Mouse (Mus musculus): ENCODE measurements around the gene Rnf128. TPM values are rescaled to one million over a fixed set of nuclear protein-coding genes. Genes with fewer than 3 reads are reported as not detected.

The Rnf128 gene
- polyA plus RNA-seq, 1 experiment from 2014 or later: 23.4 TPM

- H3K27ac ChIP-seq: no peak overlapping the region
- H3K9me3 ChIP-seq: no peaks in the 10 kb centered on the region
- H3K27me3 ChIP-seq (ENCODE audit: insufficient read depth, poor library complexity, severe bottlenecking): no peaks in the 10 kb centered on the region
- H3K36me3 ChIP-seq: no peaks in the 10 kb centered on the region
- peak; percentile 73 for DNase-seq (ENCODE audit: low spot score)
- H3K4me3 ChIP-seq: no peak overlapping the region
- 48% methylated on average over 3 of the region's 3 CpGs for WGBS
- no peaks in the 10 kb centered on the region for H3K4me1 ChIP-seq
These were observed 90.2 kb downstream of the Rnf128 start for GRCm38 (mm10) chrX:139653292-139653691.

GRCm38 (mm10) chrX:139654350-139655063 lies 91.4 kb downstream of the Rnf128 start:
- Histone ChIP-seq H3K9me3 (no peaks in the 10 kb centered on the region), H3K27ac (no peak overlapping the region), H3K36me3 (no peaks in the 10 kb centered on the region), H3K27me3 (ENCODE audit: insufficient read depth, poor library complexity, severe bottlenecking) (no peaks in the 10 kb centered on the region), H3K4me3 (no peak overlapping the region), H3K4me1 (no peaks in the 10 kb centered on the region)
- no peak for DNase-seq (ENCODE audit: low spot score)
- 78% methylated on average over 5 of the region's 5 CpGs for WGBS

GRCm38 (mm10) chrX:139662111-139662510 lies 99.0 kb downstream of the Rnf128 start:
- H3K4me3 ChIP-seq: no peak overlapping the region
- H3K36me3 ChIP-seq: no peaks in the 10 kb centered on the region
- H3K4me1 ChIP-seq: no peaks in the 10 kb centered on the region
- no peak overlapping the region for H3K27ac ChIP-seq
- WGBS: 30% methylated on average over 1 of the region's 1 CpGs
- DNase-seq (ENCODE audit: low spot score): no peak
- H3K27me3 ChIP-seq (ENCODE audit: insufficient read depth, poor library complexity, severe bottlenecking): no peaks in the 10 kb centered on the region
- no peaks in the 10 kb centered on the region for H3K9me3 ChIP-seq

- 84% methylated on average over 2 of the region's 2 CpGs for WGBS
- Histone ChIP-seq H3K4me1 (no peaks in the 10 kb centered on the region), H3K4me3 (no peak overlapping the region), H3K36me3 (no peaks in the 10 kb centered on the region), H3K9me3 (no peaks in the 10 kb centered on the region), H3K27me3 (ENCODE audit: insufficient read depth, poor library complexity, severe bottlenecking) (no peaks in the 10 kb centered on the region), H3K27ac (no peak overlapping the region)
- no peak for DNase-seq (ENCODE audit: low spot score)
These were observed 102.7 kb downstream of the Rnf128 start for GRCm38 (mm10) chrX:139665829-139666228.

- DNase-seq (ENCODE audit: low spot score): no peak
- Histone ChIP-seq H3K36me3 (no peaks in the 10 kb centered on the region), H3K9me3 (no peaks in the 10 kb centered on the region), H3K27ac (peak overlapping the region; percentile 84), H3K27me3 (ENCODE audit: insufficient read depth, poor library complexity, severe bottlenecking) (0 out of 2 replicates have a peak, but pooled peaks cover 5% of the 10 kb centered on the region), H3K4me1 (no peaks in the 10 kb centered on the region), H3K4me3 (peak overlapping the region; percentile 64)
- 22% methylated on average over 8 of the region's 8 CpGs for WGBS
These were observed 121.3 kb downstream of the Rnf128 start for GRCm38 (mm10) chrX:139684410-139684774.

- no peaks in the 10 kb centered on the region for H3K36me3 ChIP-seq
- H3K4me3 ChIP-seq: peak within 1 kb of the TSS; percentile 64
- no peaks in the 10 kb centered on the region for H3K4me1 ChIP-seq
- peak within 1 kb of the TSS; percentile 84 for H3K27ac ChIP-seq
- peak; percentile 89 for DNase-seq (ENCODE audit: low spot score)
- WGBS: 11% methylated on average over 43 of the region's 43 CpGs
- H3K9me3 ChIP-seq: no peaks in the 10 kb centered on the region
- H3K27me3 ChIP-seq (ENCODE audit: insufficient read depth, poor library complexity, severe bottlenecking): 0 out of 2 replicates have a peak, but pooled peaks cover 5% of the 10 kb centered on the region
These were observed 121.9 kb downstream of the Rnf128 start, which contains the start of gene Tbc1d8b for GRCm38 (mm10) chrX:139684775-139685695. TSS of gene Tbc1d8b (plus strand) at chrX:139684996.

GRCm38 (mm10) chrX:139714381-139714780 lies 151.3 kb downstream of the Rnf128 start, which contains the start of gene Gm15013:
TSS of gene Gm15013 (minus strand) at chrX:139714481.
- 94% methylated on average over 8 of the region's 8 CpGs for WGBS
- DNase-seq (ENCODE audit: low spot score): no peak
- H3K27me3 ChIP-seq (ENCODE audit: insufficient read depth, poor library complexity, severe bottlenecking): no peaks in the 10 kb centered on the region
- H3K36me3 ChIP-seq: no peaks in the 10 kb centered on the region
- H3K27ac ChIP-seq: no peak within 1 kb of the TSS
- H3K9me3 ChIP-seq: no peaks in the 10 kb centered on the region
- H3K4me3 ChIP-seq: no peak within 1 kb of the TSS
- no peaks in the 10 kb centered on the region for H3K4me1 ChIP-seq

- peaks cover 1% of the 10 kb centered on the region; the same call in 1 of the 2 replicates for H3K36me3 ChIP-seq
- no peaks in the 10 kb centered on the region for H3K9me3 ChIP-seq
- no peak overlapping the region for H3K27ac ChIP-seq
- no peak overlapping the region for H3K4me3 ChIP-seq
- WGBS: 87% methylated on average over 2 of the region's 2 CpGs
- DNase-seq (ENCODE audit: low spot score): no peak
- no peaks in the 10 kb centered on the region for H3K4me1 ChIP-seq
- no peaks in the 10 kb centered on the region for H3K27me3 ChIP-seq (ENCODE audit: insufficient read depth, poor library complexity, severe bottlenecking)
These were observed 159.2 kb downstream of the Rnf128 start for GRCm38 (mm10) chrX:139722350-139722749.

Other genes starting within 250 kb of the Rnf128 start
- gene Trap1a, start 229.6 kb upstream of the Rnf128 start, polyA plus RNA-seq (2016; fragmentation: Nextera tagmentation; extraction: Ambion mirVana): 0.36 and 0.48 TPM in 2 replicates
- gene D330045A20Rik, start 82.9 kb upstream of the Rnf128 start, polyA plus RNA-seq (2016; fragmentation: Nextera tagmentation; extraction: Ambion mirVana): 1.6 and 1.7 TPM in 2 replicates
- gene Tbc1d8b, start 121.7 kb downstream of the Rnf128 start, polyA plus RNA-seq (2016; fragmentation: Nextera tagmentation; extraction: Ambion mirVana): 1.2 and 2.3 TPM in 2 replicates
- 0.45 TPM in 1 of 2 replicates, not detected in the other for gene Gm15013, start 151.2 kb downstream of the Rnf128 start, polyA plus RNA-seq (2016; fragmentation: Nextera tagmentation; extraction: Ambion mirVana)
- not detected in 2 replicates for gene Ripply1, start 219.0 kb downstream of the Rnf128 start, polyA plus RNA-seq (2016; fragmentation: Nextera tagmentation; extraction: Ambion mirVana)
- 0.30 TPM in 1 of 2 replicates, not detected in the other for gene Cldn2, start 237.5 kb downstream of the Rnf128 start, polyA plus RNA-seq (2016; fragmentation: Nextera tagmentation; extraction: Ambion mirVana)

Measured in heart, embryonic 10.5 days (tissue).